10 mouse cellular contexts compared by ENCODE assay signal in the genomic region with DNA sequence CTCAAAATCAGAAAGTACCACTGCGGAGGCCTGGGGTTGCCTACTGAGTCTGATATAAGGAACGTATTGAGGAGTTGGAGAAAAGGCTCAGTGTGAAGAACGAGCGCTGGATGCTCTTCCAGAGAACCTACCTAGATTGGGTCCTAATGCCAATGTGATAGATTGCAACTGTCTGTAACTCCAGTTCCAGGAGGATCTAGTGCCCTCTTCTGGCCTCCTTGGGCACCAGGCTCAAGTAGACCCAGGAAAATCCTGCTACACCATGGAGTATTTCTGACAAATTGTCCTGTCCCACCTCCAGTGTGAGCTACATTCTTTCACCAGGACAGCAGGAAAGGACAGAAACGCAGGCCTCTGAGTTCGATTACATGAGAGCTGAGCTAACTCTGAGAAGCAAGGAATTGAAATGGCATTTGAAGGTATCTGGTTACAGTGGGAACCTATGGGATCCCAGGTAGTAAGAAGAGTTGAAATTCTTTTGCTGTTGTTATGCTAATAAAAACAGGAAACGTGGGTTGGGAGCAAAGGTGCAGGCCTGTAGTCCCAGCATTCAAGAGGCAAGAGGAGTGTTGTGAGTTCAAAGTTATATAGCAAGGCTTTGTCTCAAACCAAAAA. TPM values are rescaled to one million over a fixed set of nuclear protein-coding genes. Genes with fewer than 3 reads are reported as not detected.
A peak's percentile ranks its signal among the peaks of the same experiment; 100 is the strongest.
DNase-seq lines count a peak whose midpoint lies in the region; ATAC-seq and TF ChIP-seq lines count a peak whose summit lies in the region.
"Had no signal": no experiment of that assay in that cellular context is flagged by ENCODE, and none has a peak within 500 bp of the region (broad histone marks: within the 10 kb centered on the region; RNA-seq: fewer than 3 reads in every experiment).

No protein-coding gene starts in this region.

- ATAC-seq in forebrain, embryonic 14.5 days = no peak
- ATAC-seq in forebrain, embryonic 12.5 days (ENCODE audit: low FRiP score) = no peak
- ATAC-seq in CD4-positive, CD25-positive, alpha-beta regulatory T cell, adult 4 months = no peak
- ATAC-seq in monocyte, adult 5-6 weeks (replicated peaks; ENCODE audit: insufficient number of reproducible peaks, low FRiP score, low TSS enrichment, poor library complexity, severe bottlenecking) = no peak

- 48% methylated on average over 7 of the region's 7 CpGs for WGBS in forebrain, embryonic 14.5 days
- 55% methylated on average over 7 of the region's 7 CpGs for WGBS in forebrain, embryonic 12.5 days

- H3K9ac ChIP-seq in forebrain, embryonic 14.5 days (ENCODE audit: low read length) = no peak overlapping the region
- H3K9ac ChIP-seq in forebrain, embryonic 12.5 days = no peak overlapping the region
- H3K9ac ChIP-seq: heart, embryonic 15.5 days had no signal

- no peak overlapping the region for H3K4me2 ChIP-seq in forebrain, embryonic 14.5 days (ENCODE audit: low read length)
- H3K4me2 ChIP-seq in forebrain, embryonic 12.5 days = no peak overlapping the region
- H3K4me2 ChIP-seq: heart, embryonic 15.5 days had no signal

- DNase-seq in forebrain, embryonic 14.5 days (ENCODE audit: low spot score) = peak; percentile 49
- DNase-seq in ovary, postnatal 36 days (ENCODE audit: low spot score) = peak; percentile 27
- no peak for DNase-seq in ovary, postnatal 10 days (ENCODE audit: low spot score)
- DNase-seq in brain, embryonic 14.5 days (ENCODE audit: low read depth) = peak; percentile 47
- peak; percentile 45 for DNase-seq in lung, postnatal 10 days

- no peaks in the 10 kb centered on the region for H3K36me3 ChIP-seq in forebrain, embryonic 14.5 days (ENCODE audit: control insufficient read depth, insufficient read depth, low read length)
- no peaks in the 10 kb centered on the region for H3K36me3 ChIP-seq in forebrain, embryonic 12.5 days (replicated peaks)
- H3K36me3 ChIP-seq: heart, embryonic 15.5 days had no signal

- H3K4me1 ChIP-seq in forebrain, embryonic 14.5 days (ENCODE audit: control insufficient read depth, insufficient read depth, low read length) = no peaks in the 10 kb centered on the region
- no peaks in the 10 kb centered on the region for H3K4me1 ChIP-seq in forebrain, embryonic 12.5 days
- H3K4me1 ChIP-seq: heart, embryonic 15.5 days had no signal

- no peaks in the 10 kb centered on the region for H3K9me3 ChIP-seq in forebrain, embryonic 14.5 days (replicated peaks; ENCODE audit: control insufficient read depth, low read length)
- no peaks in the 10 kb centered on the region; the same call in 1 of the 2 replicates for H3K9me3 ChIP-seq in forebrain, embryonic 12.5 days
- H3K9me3 ChIP-seq: heart, embryonic 15.5 days had no signal

- peak; percentile 58; the same call in 1 of the 2 replicates for TF ChIP-seq CTCF in brain, embryonic 14.5 days (IDR thresholded peaks at IDR 0.05; ENCODE audit: borderline replicate concordance, extremely low read depth, insufficient read depth, insufficient read length)

- no peak overlapping the region for H3K4me3 ChIP-seq in forebrain, embryonic 14.5 days (ENCODE audit: low read depth, low read length)
- H3K4me3 ChIP-seq in forebrain, embryonic 12.5 days (replicated peaks) = no peak overlapping the region
- H3K4me3 ChIP-seq: heart, embryonic 15.5 days had no signal

- H3K27me3 ChIP-seq in forebrain, embryonic 14.5 days (replicated peaks; ENCODE audit: control insufficient read depth, insufficient read depth, low read length) = no peaks in the 10 kb centered on the region
- H3K27me3 ChIP-seq in forebrain, embryonic 12.5 days = no peaks in the 10 kb centered on the region
- H3K27me3 ChIP-seq: heart, embryonic 15.5 days had no signal

- no peak for TF ChIP-seq POLR2A in brain, embryonic 14.5 days (IDR thresholded peaks at IDR 0.05; ENCODE audit: borderline replicate concordance, extremely low read depth, insufficient read depth, insufficient read length, poor library complexity, severe bottlenecking)

- H3K27ac ChIP-seq in forebrain, embryonic 14.5 days (ENCODE audit: low read depth, low read length) = no peak overlapping the region
- no peak overlapping the region for H3K27ac ChIP-seq in forebrain, embryonic 12.5 days
- H3K27ac ChIP-seq: heart, embryonic 15.5 days; macrophage had no signal

RNA-seq across cellular contexts. Expression of a gene that starts 10.4 kb away (rescaled TPM):
- polyA plus RNA-seq in forebrain, embryonic 14.5 days (2014; fragmentation: Nextera tagmentation; extraction: Ambion mirVana) = 0.18 and 0.22 TPM in 2 replicates
- 0.31 TPM in 1 of 2 replicates, not detected in the other for polyA plus RNA-seq in forebrain, embryonic 12.5 days (2016; fragmentation: Nextera tagmentation; extraction: Ambion mirVana)
- polyA plus RNA-seq in brain, embryonic 14.5 days (2012; rRNA removed) = 0.11 TPM in 1 of 2 replicates, not detected in the other
- not detected for polyA plus RNA-seq in CD4-positive, CD25-positive, alpha-beta regulatory T cell, adult 4 months (2017; shearing (Covaris generic))
- 0.43 TPM in 1 of 3 replicates, not detected in the others for total RNA-seq in monocyte, adult 5-6 weeks (2017)
- polyA plus RNA-seq: heart, embryonic 15.5 days; macrophage had no signal

RNA-seq across cellular contexts. Expression of a gene that starts 20.2 kb away (rescaled TPM):
- polyA plus RNA-seq in forebrain, embryonic 14.5 days (2014; fragmentation: Nextera tagmentation; extraction: Ambion mirVana) = 7.4 and 9.1 TPM in 2 replicates
- 11.4 and 11.7 TPM in 2 replicates for polyA plus RNA-seq in forebrain, embryonic 12.5 days (2016; fragmentation: Nextera tagmentation; extraction: Ambion mirVana)
- polyA plus RNA-seq in brain, embryonic 14.5 days (2012; rRNA removed) = 3.0 and 3.6 TPM in 2 replicates
- polyA plus RNA-seq in CD4-positive, CD25-positive, alpha-beta regulatory T cell, adult 4 months (2017; shearing (Covaris generic)) = 1 to 10 TPM; 5.8 to 7.7 TPM
- 5.1 TPM in 1 of 3 replicates, not detected in the others for total RNA-seq in monocyte, adult 5-6 weeks (2017)

RNA-seq across cellular contexts. Expression of a gene that starts 20.3 kb away (rescaled TPM):
- polyA plus RNA-seq in forebrain, embryonic 14.5 days (2014; fragmentation: Nextera tagmentation; extraction: Ambion mirVana) = 578 and 616 TPM in 2 replicates
- 627 and 646 TPM in 2 replicates for polyA plus RNA-seq in forebrain, embryonic 12.5 days (2016; fragmentation: Nextera tagmentation; extraction: Ambion mirVana)
- polyA plus RNA-seq in brain, embryonic 14.5 days (2012; rRNA removed) = 337 and 373 TPM in 2 replicates
- polyA plus RNA-seq in CD4-positive, CD25-positive, alpha-beta regulatory T cell, adult 4 months (2017; shearing (Covaris generic)) = 100 to 1,000 TPM; 189 to 216 TPM
- total RNA-seq in monocyte, adult 5-6 weeks (2017) = 95.0 to 123 TPM (median 105 TPM) in 3 replicates

RNA-seq across cellular contexts. Expression of a gene that starts 22.1 kb away (rescaled TPM):
- 0.25 TPM in 1 of 2 replicates, not detected in the other for polyA plus RNA-seq in forebrain, embryonic 14.5 days (2014; fragmentation: Nextera tagmentation; extraction: Ambion mirVana)
- 0.28 TPM in 1 of 2 replicates, not detected in the other for polyA plus RNA-seq in forebrain, embryonic 12.5 days (2016; fragmentation: Nextera tagmentation; extraction: Ambion mirVana)
- 0.45 and 0.73 TPM in 2 replicates for polyA plus RNA-seq in brain, embryonic 14.5 days (2012; rRNA removed)
- polyA plus RNA-seq in CD4-positive, CD25-positive, alpha-beta regulatory T cell, adult 4 months (2017; shearing (Covaris generic)) = not detected
- total RNA-seq in monocyte, adult 5-6 weeks (2017) = not detected in 3 replicates
- polyA plus RNA-seq: macrophage had no signal

RNA-seq across cellular contexts. Expression of a gene that starts 48.2 kb away (rescaled TPM):
- 57.5 and 63.4 TPM in 2 replicates for polyA plus RNA-seq in forebrain, embryonic 14.5 days (2014; fragmentation: Nextera tagmentation; extraction: Ambion mirVana)
- polyA plus RNA-seq in forebrain, embryonic 12.5 days (2016; fragmentation: Nextera tagmentation; extraction: Ambion mirVana) = 86.7 and 87.5 TPM in 2 replicates
- 65.4 and 74.5 TPM in 2 replicates for polyA plus RNA-seq in brain, embryonic 14.5 days (2012; rRNA removed)
- polyA plus RNA-seq in CD4-positive, CD25-positive, alpha-beta regulatory T cell, adult 4 months (2017; shearing (Covaris generic)) = 100 to 1,000 TPM; 370 to 504 TPM
- total RNA-seq in monocyte, adult 5-6 weeks (2017) = 12.1 to 34.5 TPM (median 17.5 TPM) in 3 replicates
